Mouse (Mus musculus): ENCODE results near the gene Cfd.

- no peak for TF ChIP-seq CTCF (IDR thresholded peaks at IDR 0.05; ENCODE audit: control insufficient read depth, insufficient read depth, insufficient read length)
- TF ChIP-seq MAX (IDR thresholded peaks at IDR 0.05): no peak
- no peak for TF ChIP-seq MYOD1 (IDR thresholded peaks at IDR 0.05; ENCODE audit: control insufficient read depth, insufficient read length, low read depth)
- TF ChIP-seq MYOG (IDR thresholded peaks at IDR 0.05; ENCODE audit: control insufficient read depth, extremely low read depth, insufficient read length): no peak
These were observed 17.3 kb upstream of the Cfd start for GRCm38 (mm10) chr10:79873313-79873712.
